Mouse (Mus musculus): ENCODE results near the gene Sdk1.

DNA sequence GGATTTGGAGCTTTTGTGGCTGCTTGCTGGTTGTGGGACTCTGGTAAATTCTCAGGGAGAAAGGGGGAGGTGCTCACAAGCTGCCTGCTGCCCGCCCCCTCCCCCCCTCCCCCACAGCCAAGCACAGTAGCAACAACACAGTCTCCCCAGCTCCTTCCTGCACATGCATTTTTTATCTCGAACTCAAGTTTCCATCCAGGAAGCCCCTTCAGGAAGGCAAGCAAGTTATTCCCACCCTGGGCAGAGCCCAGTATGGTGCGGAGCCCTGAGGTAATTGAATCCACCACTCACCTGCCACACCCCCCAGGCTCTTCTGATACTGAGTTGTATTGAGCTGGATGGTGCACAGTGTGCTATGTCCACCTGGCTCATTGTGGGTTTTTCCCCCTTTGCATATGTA, 768.9 kb downstream of the Sdk1 start:
- no peak for TF ChIP-seq CTCF (IDR thresholded peaks at IDR 0.05; ENCODE audit: low read depth)
- no peak for TF ChIP-seq EP300 (optimal IDR thresholded peaks at IDR 0.05)

Data from stomach, postnatal 0 days (tissue).